Mouse (Mus musculus): ENCODE results near the gene Eif4e3. TPM values are rescaled to one million over a fixed set of nuclear protein-coding genes. Genes with fewer than 3 reads are reported as not detected.

The Eif4e3 gene
- 18.9 and 19.2 TPM in 2 replicates for polyA plus RNA-seq (2012; rRNA removed)

- TF ChIP-seq POLR2A (IDR thresholded peaks at IDR 0.05; ENCODE audit: extremely low read depth, insufficient read depth, low read length) (0 out of 2 replicates have a peak, but pooled peaks have one; percentile 8), CTCF (IDR thresholded peaks at IDR 0.05; ENCODE audit: extremely low read depth, insufficient read depth, low read length) (no peak)
- Histone ChIP-seq H3K27ac (ENCODE audit: insufficient read depth, low read length) (0 out of 2 replicates have a peak within 1 kb of the TSS, but pooled peaks have one; percentile 43), H3K4me1 (ENCODE audit: control insufficient read depth, insufficient read depth, low read length) (peaks cover 12% of the 10 kb centered on the region), H3K4me3 (ENCODE audit: insufficient read depth, low read length) (peak within 1 kb of the TSS; percentile 42)
These were observed at the start of gene Eif4e3, which contains the start of gene Gm20696 for GRCm38 (mm10) chr6:99666318-99667171. Eif4e3 (minus strand) TSS chr6:99666771. Gm20696 (minus strand) TSS chr6:99666797.

- H3K4me1 ChIP-seq (ENCODE audit: control insufficient read depth, insufficient read depth, low read length): no peaks in the 10 kb centered on the region
- TF ChIP-seq POLR2A (IDR thresholded peaks at IDR 0.05; ENCODE audit: extremely low read depth, insufficient read depth, low read length): no peak
- no peak for TF ChIP-seq CTCF (IDR thresholded peaks at IDR 0.05; ENCODE audit: extremely low read depth, insufficient read depth, low read length)
- no peak overlapping the region for H3K27ac ChIP-seq (ENCODE audit: insufficient read depth, low read length)
- no peak overlapping the region for H3K4me3 ChIP-seq (ENCODE audit: insufficient read depth, low read length)
These were observed 49.3 kb upstream of the Eif4e3 start for GRCm38 (mm10) chr6:99715913-99716312.

GRCm38 (mm10) chr6:99715191-99715590 is 48.6 kb upstream of the Eif4e3 start:
- no peak for TF ChIP-seq CTCF (IDR thresholded peaks at IDR 0.05; ENCODE audit: extremely low read depth, insufficient read depth, low read length)
- TF ChIP-seq POLR2A (IDR thresholded peaks at IDR 0.05; ENCODE audit: extremely low read depth, insufficient read depth, low read length): no peak
- Histone ChIP-seq H3K4me3 (ENCODE audit: insufficient read depth, low read length) (no peak overlapping the region), H3K4me1 (ENCODE audit: control insufficient read depth, insufficient read depth, low read length) (no peaks in the 10 kb centered on the region), H3K27ac (ENCODE audit: insufficient read depth, low read length) (no peak overlapping the region)

- TF ChIP-seq CTCF (IDR thresholded peaks at IDR 0.05; ENCODE audit: extremely low read depth, insufficient read depth, low read length): no peak
- TF ChIP-seq POLR2A (IDR thresholded peaks at IDR 0.05; ENCODE audit: extremely low read depth, insufficient read depth, low read length): no peak
- Histone ChIP-seq H3K4me3 (ENCODE audit: insufficient read depth, low read length) (no peak overlapping the region), H3K4me1 (ENCODE audit: control insufficient read depth, insufficient read depth, low read length) (no peaks in the 10 kb centered on the region), H3K27ac (ENCODE audit: insufficient read depth, low read length) (no peak overlapping the region)
These were observed 46.7 kb upstream of the Eif4e3 start for GRCm38 (mm10) chr6:99713256-99713655.

- no peak for TF ChIP-seq CTCF (IDR thresholded peaks at IDR 0.05; ENCODE audit: extremely low read depth, insufficient read depth, low read length)
- TF ChIP-seq POLR2A (IDR thresholded peaks at IDR 0.05; ENCODE audit: extremely low read depth, insufficient read depth, low read length): no peak
- H3K27ac ChIP-seq (ENCODE audit: insufficient read depth, low read length): no peak overlapping the region
- H3K4me1 ChIP-seq (ENCODE audit: control insufficient read depth, insufficient read depth, low read length): no peaks in the 10 kb centered on the region
- no peak overlapping the region for H3K4me3 ChIP-seq (ENCODE audit: insufficient read depth, low read length)
These were observed 45.1 kb upstream of the Eif4e3 start for GRCm38 (mm10) chr6:99711576-99712101.

- no peak overlapping the region for H3K27ac ChIP-seq (ENCODE audit: insufficient read depth, low read length)
- TF ChIP-seq CTCF (IDR thresholded peaks at IDR 0.05; ENCODE audit: extremely low read depth, insufficient read depth, low read length): no peak
- no peak for TF ChIP-seq POLR2A (IDR thresholded peaks at IDR 0.05; ENCODE audit: extremely low read depth, insufficient read depth, low read length)
- H3K4me3 ChIP-seq (ENCODE audit: insufficient read depth, low read length): no peak overlapping the region
- no peaks in the 10 kb centered on the region for H3K4me1 ChIP-seq (ENCODE audit: control insufficient read depth, insufficient read depth, low read length)
These were observed 33.9 kb upstream of the Eif4e3 start for GRCm38 (mm10) chr6:99700484-99700883.

- no peak for TF ChIP-seq CTCF (IDR thresholded peaks at IDR 0.05; ENCODE audit: extremely low read depth, insufficient read depth, low read length)
- TF ChIP-seq POLR2A (IDR thresholded peaks at IDR 0.05; ENCODE audit: extremely low read depth, insufficient read depth, low read length): 0 out of 2 replicates have a peak, but pooled peaks have one; percentile 1
- H3K27ac ChIP-seq (ENCODE audit: insufficient read depth, low read length): peak overlapping the region; percentile 96
- H3K4me3 ChIP-seq (ENCODE audit: insufficient read depth, low read length): peak overlapping the region; percentile 63
- peaks cover 3% of the 10 kb centered on the region; the same call in 1 of the 2 replicates for H3K4me1 ChIP-seq (ENCODE audit: control insufficient read depth, insufficient read depth, low read length)
These were observed 26.6 kb upstream of the Eif4e3 start for GRCm38 (mm10) chr6:99692916-99693841.

GRCm38 (mm10) chr6:99692206-99692915 is 25.8 kb upstream of the Eif4e3 start, which contains the start of gene Gpr27:
Gpr27 (plus strand) TSS chr6:99692679.
- peaks cover 3% of the 10 kb centered on the region; the same call in 1 of the 2 replicates for H3K4me1 ChIP-seq (ENCODE audit: control insufficient read depth, insufficient read depth, low read length)
- peak within 1 kb of the TSS; percentile 63 for H3K4me3 ChIP-seq (ENCODE audit: insufficient read depth, low read length)
- TF ChIP-seq CTCF (IDR thresholded peaks at IDR 0.05; ENCODE audit: extremely low read depth, insufficient read depth, low read length): no peak
- TF ChIP-seq POLR2A (IDR thresholded peaks at IDR 0.05; ENCODE audit: extremely low read depth, insufficient read depth, low read length): 0 out of 2 replicates have a peak, but pooled peaks have one; percentile 13
- H3K27ac ChIP-seq (ENCODE audit: insufficient read depth, low read length): peak within 1 kb of the TSS; percentile 96

All from cortical plate, adult 2 months (tissue).